Mouse (Mus musculus): ENCODE measurements around the gene Mon1b.

The Mon1b gene

DNA sequence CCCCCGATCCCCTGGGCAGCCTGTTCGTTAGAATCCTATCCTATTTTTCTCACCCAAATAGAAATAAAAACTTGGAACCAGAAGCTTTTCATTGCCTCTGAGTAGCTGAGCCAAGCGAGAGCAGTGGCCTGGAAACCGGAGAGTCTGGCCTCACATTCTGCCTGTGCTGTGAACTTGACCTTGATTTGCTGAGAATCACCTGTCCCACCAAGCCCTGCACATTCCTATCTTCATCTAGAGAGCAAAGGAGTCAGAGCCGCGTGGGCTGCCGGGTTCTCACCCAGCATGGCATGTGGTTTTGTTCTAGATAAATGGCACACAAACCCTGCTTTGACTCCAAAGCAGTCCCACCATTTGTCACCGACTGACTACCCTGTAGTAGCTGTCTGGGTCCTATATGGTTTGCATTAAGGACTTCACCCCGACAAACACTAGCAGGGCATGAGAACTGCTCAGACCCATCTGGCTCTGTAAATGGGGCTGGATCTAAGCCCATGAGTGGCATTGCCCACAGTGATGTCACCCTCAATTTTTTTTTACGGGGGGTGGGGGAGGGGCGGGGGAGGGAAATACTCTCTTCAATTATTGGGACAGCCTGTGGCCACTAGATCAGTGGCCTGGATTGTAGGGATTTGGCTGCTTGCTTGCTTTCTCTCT, 37.3 kb downstream of the Mon1b start:
- no peak for DNase-seq (ENCODE audit: low read depth, low spot score)

DNA sequence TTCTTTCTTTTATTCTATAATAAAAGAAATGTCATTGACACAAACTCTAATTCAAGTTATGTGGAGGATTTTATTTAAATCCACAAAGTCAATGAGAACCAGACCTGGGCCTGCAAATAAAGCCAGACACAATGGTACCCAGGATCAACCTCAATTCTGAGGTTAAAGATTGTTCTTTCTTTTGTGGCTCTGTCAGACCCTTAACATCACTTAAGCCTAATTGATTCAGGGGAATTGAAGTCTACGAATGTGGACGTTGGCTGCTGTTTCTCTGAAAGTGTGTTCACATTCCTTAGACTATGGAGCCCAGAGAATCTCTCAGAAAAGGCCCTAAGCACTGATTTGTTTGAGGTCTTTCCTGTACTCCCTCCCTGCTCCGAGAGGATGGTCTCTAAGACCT, 37.9 kb downstream of the Mon1b start:
- DNase-seq (ENCODE audit: low read depth, low spot score) = no peak

DNA sequence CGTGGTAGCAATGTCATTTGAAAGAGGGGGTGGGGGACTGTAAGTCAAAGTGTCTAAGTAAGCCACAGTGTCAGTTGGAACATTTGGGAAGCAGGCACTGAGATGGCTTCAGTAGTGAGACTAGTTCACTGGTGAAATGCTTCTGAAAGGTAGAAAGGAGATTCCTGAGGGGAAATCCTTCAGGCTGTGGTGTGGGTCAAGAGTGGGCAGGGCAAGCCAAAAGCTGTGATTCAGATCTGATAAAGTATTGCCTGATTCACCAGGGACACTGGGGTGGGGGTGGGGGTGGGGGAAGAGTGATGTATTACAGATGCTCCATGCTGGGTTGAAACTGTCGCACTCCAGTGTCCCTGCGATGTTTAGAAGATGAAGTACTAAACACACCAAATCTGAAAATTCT, 39.2 kb downstream of the Mon1b start:
- DNase-seq (ENCODE audit: low read depth, low spot score) = no peak

DNA sequence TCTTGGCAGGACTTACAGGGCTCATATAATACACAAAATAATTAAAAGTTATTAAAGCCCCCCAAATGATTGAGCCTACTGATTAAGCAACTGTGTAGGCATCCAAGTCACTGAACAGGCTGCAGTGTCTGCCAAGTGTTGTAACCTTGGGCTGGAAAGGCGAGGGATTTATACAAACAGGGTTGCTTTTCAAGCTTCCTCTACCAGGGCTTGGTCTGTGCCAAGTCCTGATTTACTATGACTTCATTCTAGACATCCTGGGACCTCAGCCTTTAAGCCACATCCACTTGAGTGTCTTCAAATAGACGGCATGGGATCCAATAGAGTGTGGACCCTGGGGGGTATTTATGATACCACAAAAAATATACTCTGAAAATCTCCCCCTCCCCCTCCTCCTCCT, 39.9 kb downstream of the Mon1b start:
- DNase-seq (ENCODE audit: low read depth, low spot score) = no peak

DNA sequence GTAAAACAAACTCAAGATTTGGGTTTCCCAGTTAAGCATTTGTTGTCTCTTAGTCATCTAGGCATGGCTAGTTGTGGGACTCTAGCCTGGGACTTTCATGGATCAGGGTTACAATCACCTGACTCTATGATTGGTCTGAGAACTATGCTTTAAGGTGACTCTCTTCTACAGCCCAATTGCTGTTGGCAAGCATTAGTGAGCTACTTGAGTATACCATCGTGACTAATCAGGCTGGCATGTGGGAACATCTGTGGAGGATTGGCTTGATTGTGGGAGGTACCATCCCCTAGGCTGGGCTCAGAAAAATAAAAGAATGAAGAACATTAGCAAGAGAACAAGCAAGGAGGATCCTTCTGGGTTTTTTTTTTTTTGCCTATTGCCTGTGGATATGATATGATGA, 41.4 kb downstream of the Mon1b start:
- no peak for DNase-seq (ENCODE audit: low read depth, low spot score)

DNA sequence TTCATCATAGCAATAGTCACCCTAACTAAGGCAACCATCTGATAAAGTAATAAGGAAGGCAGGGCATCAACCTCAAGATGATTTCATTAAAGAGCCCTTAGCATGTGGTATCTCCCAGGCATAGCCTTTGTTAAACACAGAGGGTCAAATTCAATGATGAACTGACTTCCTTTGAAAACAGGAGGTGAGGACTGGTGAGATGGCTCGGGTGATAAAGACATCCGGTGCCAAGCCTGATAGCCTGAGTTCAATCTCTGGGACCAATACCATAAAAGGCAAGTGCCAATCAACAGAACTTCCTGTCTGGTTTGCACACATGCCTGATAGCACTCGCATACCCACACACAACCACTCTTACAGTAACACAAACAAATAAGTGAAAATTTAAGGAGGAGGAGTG, 44.0 kb downstream of the Mon1b start:
- no peak for DNase-seq (ENCODE audit: low read depth, low spot score)

DNA sequence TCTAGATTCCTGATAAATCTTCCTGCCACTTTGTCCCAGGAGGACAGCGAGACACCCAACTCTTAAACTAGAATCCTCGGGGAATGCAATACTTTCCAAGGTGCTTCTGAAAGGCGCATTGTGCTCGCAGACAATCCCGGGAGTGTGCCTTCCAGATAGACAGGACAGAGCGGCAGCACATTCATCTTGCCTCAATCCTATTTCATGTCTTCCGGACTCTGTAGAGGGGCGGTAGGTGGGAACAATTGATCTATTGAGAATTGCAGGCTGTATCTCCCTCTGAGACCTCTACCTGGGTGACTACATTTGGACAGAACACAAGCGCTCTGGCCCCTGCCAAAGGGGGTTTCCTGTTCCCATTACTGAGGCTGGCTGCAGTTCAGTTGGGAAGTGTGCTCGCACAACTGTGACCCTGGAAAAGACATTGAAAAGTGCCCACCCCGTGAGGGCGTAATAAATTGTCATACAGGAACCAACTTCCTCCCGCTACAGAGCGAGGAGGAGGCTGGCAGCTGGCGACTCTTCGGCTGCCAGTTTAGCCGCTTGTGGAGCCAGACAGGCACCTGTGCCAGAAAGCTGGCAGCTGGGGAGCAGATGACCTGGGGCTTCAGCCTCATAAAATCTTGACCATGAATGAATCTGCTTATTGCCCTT, 52.6 kb downstream of the Mon1b start:
- DNase-seq (ENCODE audit: low read depth, low spot score) = no peak

DNA sequence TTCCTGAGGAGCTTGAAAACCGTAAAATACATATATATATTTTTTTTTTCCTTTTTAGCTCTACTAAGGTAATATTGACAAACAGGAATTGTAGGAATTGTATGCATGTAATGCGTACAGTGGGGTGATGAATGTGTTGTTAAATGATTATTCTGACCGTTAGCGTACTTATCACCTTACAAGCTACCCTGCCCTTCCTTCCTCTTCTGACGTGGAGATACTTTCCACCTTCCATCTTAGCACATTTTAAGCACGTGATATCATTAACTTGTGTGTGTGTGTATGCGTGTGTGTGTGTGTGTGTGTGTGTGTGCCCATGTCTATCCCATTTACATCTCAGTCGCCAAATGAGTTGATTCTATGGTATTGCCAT, 53.1 kb downstream of the Mon1b start:
- no peak for DNase-seq (ENCODE audit: low read depth, low spot score)

DNA sequence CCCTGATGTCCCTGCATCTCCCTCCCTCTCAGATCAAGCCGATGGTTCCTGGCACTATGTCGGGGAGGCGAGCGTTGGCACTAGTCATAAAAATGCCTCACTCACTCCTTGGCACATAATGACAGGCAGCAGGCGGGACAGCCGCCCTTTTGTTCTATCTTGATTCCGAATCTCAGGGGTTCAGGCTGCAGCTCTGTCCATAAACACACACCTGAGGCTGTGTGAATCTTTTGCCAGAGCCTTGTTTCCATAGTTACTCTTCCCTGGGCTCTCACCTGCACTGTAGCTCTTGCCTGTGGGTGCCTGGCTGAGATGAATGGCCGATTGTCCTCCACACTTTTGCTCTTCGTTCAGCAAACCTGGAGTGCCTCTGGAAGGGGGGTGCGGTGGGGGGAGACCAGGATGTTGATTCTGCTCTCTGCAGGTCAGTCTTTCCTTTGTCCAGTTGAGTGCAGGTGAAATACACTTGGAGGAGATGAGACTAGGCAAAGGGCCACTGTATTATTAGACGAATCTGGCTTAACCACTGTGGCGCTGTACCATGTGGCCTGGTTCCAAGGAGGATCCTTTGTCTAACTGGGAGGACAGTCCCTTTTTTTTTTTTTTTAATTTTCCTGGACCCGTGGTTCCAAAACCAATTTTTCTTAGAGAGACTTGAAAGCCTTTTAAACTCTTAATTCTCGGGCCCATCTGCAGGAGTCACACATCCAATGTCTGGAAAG, 56.4 kb downstream of the Mon1b start:
- DNase-seq (ENCODE audit: low read depth, low spot score) = no peak

Measured in A20 (cell line).